Mouse (Mus musculus) CH12.LX (cell line): ENCODE measurements around the gene 9330182O14Rik.

Experiments used
- BHLHE40 ChIP-seq: IDR thresholded peaks from 2 replicates; pipeline ENCODE4 v1.6.1; 2011; ENCODE audit warnings: mild to moderate bottlenecking, low read depth, low read length, improper control_type of control experiment
- CTCF ChIP-seq, 2 experiments: IDR thresholded peaks in 1 of 2; conservative IDR thresholded peaks in 1 of 2; 2 replicates each; pipeline ENCODE4 v1.5.1; 2011 to 2012; ENCODE audit warnings: low read depth in 2 of 2, low read length in 2 of 2, improper control_type of control experiment in 1 of 2, inconsistent platforms in 1 of 2, mild to moderate bottlenecking in 1 of 2, moderate library complexity in 1 of 2
- JUN ChIP-seq: IDR thresholded peaks from 2 replicates; pipeline ENCODE4 v1.6.1; 2011; ENCODE audit warnings: low read depth, mild to moderate bottlenecking, low read length, improper control_type of control experiment, moderate library complexity; ENCODE audit not compliant: insufficient read depth
- MAX ChIP-seq: IDR thresholded peaks from 2 replicates; pipeline ENCODE4 v1.6.1; 2011; ENCODE audit warnings: low read length, improper control_type of control experiment
- MXI1 ChIP-seq: IDR thresholded peaks from 2 replicates; pipeline ENCODE4 v1.6.1; 2011; ENCODE audit warnings: mild to moderate bottlenecking, low read depth, low read length, improper control_type of control experiment
- POLR2A ChIP-seq: IDR thresholded peaks from 2 replicates; pipeline ENCODE4 v1.6.1; 2011; ENCODE audit warnings: low read depth, mild to moderate bottlenecking, improper control_type of control experiment, low read length
- SIN3A ChIP-seq: IDR thresholded peaks from 2 replicates; pipeline ENCODE4 v1.6.1; 2012; ENCODE audit warnings: low read length, improper control_type of control experiment, inconsistent platforms

GRCm38 (mm10) chr15:40124211-40124953 lies 9.8 kb upstream of the 9330182O14Rik start:
- TF ChIP-seq SIN3A (no peak), MAX (no peak), JUN (no peak), POLR2A (no peak), CTCF (conservative IDR thresholded peaks at IDR 0.05 in 1 of 2, IDR thresholded peaks at IDR 0.05 in 1 of 2; ENCODE audit: low read depth in 2 of 2, low read length in 2 of 2) (no peak), BHLHE40 (no peak), MXI1 (no peak)
